Mouse (Mus musculus) megakaryocyte progenitor cell, adult 5-6 weeks (primary cell): ENCODE measurements around the gene Pxmp2. TPM values are rescaled to one million over a fixed set of nuclear protein-coding genes. Genes with fewer than 3 reads are reported as not detected.

Experiments used
- ATAC-seq: replicated peaks from 2 replicates; pipeline ENCODE4 v1.8.0; 2016; ENCODE audit warnings: mild to moderate bottlenecking, moderate TSS enrichment, inconsistent platforms; ENCODE audit not compliant: poor library complexity
- total RNA-seq, 2 experiments: library from RNA; stranded (forward) in 1 of 2; stranded (reverse) in 1 of 2; fragments of 157-497, 149-512 nt in 1 of 2; fragments of 200-1000 nt in 1 of 2; gene quantifications; 2 replicates each; pipeline versions ENCODE4 v1.2.3 to v1.2.4; 2015 to 2017

Pxmp2 gene
- total RNA-seq (2015): 9.8 and 13.5 TPM in 2 replicates
- 6.2 and 9.1 TPM in 2 replicates for total RNA-seq (2017)

GRCm38 (mm10) chr5:110285770-110286445, at the start of gene Pxmp2, which contains the start of gene Pole:
Gene Pxmp2 (minus strand): TSS chr5:110286186.
Gene Pole (plus strand): TSS chr5:110286306.
- peak; percentile 81 for ATAC-seq

DNA sequence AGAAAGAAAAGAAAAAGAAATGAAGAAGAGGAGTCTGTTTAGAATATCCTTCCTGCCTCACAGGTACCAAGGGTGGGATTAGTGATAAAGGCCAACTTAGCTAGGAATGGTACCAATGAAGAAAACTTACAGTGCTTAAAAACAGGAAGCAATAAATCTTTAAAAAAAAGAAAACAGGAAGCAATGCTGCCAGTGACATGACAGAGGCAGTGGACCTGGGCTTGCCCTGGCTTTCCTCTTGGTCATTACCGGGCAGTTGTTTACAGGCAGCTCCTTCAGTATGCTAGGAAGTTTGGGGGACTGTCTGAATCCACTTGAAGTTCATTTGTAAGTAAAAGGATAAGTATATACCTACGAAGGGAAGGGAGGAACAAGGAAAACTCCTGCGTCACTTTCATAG, 44.5 kb upstream of the Pxmp2 start:
- ATAC-seq: peak; percentile 48; the same call in 1 of the 2 replicates

DNA sequence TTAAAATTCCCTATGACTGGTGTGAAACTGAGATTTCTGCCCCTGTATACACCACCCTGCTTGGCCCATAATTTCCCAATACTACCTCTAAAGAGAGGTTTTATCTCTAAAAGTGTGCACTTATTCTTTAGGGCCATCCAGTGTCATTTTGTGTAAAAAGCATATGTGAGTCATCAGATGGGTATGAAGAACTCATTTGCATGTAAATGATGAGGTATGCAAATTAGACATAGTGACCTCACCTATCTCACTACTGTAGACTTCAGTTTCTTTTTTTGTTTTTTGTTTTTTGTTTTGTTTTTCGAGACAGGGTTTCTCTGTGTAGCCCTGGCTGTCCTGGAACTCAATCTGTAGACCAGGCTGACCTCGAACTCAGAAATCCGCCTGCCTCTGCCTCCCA, 27.1 kb upstream of the Pxmp2 start:
- ATAC-seq: no peak

- no peak for ATAC-seq
These were observed 22.9 kb upstream of the Pxmp2 start for GRCm38 (mm10) chr5:110308861-110309260.

DNA sequence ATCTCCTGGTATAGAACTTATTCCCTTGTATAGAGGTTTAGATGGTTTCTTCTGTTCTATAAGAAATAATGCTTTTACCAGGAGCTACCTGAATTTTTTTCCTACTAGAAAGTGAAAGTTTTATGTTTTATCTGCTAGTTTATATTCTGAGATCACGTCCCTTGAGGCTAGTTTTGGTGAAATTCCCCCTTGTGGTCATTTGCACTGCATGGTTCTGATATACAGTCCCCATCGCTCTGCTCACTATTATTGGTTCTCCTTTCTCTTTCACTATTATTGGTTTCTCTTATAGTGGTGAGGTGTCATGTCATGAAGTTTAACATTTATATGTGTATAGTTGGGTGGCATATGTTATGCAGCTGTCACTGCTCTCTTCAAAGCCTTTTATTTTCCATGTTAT, 14.6 kb upstream of the Pxmp2 start:
- no peak for ATAC-seq

DNA sequence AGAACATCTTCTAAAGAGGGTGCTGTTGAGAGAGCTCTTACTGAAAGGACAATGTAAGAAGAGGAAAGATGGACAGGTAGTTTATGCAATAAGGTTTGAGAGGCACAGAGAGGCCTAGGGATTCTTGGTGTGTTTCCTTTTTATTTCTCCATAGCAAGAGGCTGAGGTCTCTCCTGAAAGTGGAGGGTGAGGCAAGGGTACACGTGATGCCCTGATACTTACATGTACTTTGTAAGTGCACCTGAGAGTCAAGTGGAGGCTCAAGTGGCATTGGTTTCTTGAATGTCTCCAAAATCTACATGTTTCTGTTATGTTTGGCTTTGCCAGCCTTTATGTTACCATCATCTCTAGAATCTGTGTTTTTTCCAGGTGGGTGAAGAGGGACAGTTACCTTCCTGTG, 10.7 kb upstream of the Pxmp2 start:
- no peak for ATAC-seq

GRCm38 (mm10) chr5:110291649-110292048, 5.7 kb upstream of the Pxmp2 start:
- 0 out of 2 replicates have a peak, but pooled peaks have one; percentile 39 for ATAC-seq

DNA sequence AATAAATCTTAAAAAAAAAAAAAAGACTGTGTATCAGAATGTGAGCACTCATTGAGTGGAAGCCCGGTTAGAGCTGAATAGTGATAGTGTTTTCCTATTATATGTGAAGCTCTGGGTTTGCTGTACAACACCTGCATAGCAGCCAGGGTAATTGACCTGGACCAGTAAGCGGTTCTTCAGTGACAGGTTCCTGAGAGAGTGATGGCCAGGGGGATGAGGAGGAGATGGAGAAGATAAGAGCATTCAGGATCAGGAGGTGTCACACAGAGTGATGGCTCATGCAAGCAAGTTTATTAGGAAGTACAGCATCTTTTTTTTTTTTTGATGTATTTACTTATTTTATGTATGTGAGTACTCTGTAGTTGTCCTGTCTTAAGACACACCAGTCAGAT, 1.1 kb upstream of the Pxmp2 start:
- no peak for ATAC-seq

GRCm38 (mm10) chr5:110286446-110287083, 579 bp upstream of the Pxmp2 start:
- ATAC-seq: peak; percentile 36

DNA sequence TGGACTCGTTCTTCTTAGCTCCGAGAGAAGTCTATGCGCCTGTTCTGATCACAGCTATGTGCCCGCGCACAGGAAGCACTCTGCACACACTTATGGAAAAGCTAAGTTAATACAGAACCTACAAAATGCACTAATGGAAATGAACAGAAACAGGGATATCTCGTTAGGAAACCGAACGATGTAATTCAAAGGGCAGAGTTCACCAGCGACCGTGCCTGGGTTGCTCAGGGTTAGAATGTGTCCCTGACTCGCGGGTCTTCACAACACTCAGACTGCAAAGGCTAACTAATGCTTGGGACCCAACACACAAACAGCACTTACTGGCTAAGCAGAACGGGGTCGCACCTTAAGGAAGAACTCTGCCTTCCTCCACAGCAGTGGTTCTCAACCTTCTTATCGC, 830 bp downstream of the Pxmp2 start:
- no peak for ATAC-seq

- peak; percentile 67 for ATAC-seq
These were observed 1.4 kb downstream of the Pxmp2 start for GRCm38 (mm10) chr5:110284536-110284935.

GRCm38 (mm10) chr5:110281984-110282383, 4.0 kb downstream of the Pxmp2 start:
- no peak for ATAC-seq

DNA sequence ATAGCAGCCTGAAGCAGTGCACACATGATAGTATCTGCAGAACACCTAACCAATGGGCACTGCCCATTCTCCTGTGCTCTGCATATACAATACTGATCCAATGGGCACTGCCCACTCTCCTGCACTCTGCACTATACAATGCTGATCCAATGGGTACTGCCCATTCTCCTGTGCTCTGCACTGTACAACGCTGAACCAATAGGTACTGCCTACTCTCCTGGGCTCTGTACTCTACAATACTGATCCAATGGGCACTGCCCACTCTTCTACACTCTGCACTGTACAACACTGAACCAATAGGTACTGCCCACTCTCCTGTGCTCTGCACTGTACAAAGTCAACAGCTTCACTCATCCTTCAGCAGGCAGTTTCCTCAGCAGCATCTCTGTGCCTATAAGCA, 9.1 kb downstream of the Pxmp2 start:
- no peak for ATAC-seq

- ATAC-seq: no peak
These were observed 9.6 kb downstream of the Pxmp2 start for GRCm38 (mm10) chr5:110276391-110276790.

- ATAC-seq: no peak
These were observed 11.1 kb downstream of the Pxmp2 start for GRCm38 (mm10) chr5:110274846-110275245.

GRCm38 (mm10) chr5:110274147-110274546, 11.8 kb downstream of the Pxmp2 start:
- peak; percentile 54 for ATAC-seq

- no peak for ATAC-seq
These were observed 15.7 kb downstream of the Pxmp2 start for GRCm38 (mm10) chr5:110270242-110270641.

DNA sequence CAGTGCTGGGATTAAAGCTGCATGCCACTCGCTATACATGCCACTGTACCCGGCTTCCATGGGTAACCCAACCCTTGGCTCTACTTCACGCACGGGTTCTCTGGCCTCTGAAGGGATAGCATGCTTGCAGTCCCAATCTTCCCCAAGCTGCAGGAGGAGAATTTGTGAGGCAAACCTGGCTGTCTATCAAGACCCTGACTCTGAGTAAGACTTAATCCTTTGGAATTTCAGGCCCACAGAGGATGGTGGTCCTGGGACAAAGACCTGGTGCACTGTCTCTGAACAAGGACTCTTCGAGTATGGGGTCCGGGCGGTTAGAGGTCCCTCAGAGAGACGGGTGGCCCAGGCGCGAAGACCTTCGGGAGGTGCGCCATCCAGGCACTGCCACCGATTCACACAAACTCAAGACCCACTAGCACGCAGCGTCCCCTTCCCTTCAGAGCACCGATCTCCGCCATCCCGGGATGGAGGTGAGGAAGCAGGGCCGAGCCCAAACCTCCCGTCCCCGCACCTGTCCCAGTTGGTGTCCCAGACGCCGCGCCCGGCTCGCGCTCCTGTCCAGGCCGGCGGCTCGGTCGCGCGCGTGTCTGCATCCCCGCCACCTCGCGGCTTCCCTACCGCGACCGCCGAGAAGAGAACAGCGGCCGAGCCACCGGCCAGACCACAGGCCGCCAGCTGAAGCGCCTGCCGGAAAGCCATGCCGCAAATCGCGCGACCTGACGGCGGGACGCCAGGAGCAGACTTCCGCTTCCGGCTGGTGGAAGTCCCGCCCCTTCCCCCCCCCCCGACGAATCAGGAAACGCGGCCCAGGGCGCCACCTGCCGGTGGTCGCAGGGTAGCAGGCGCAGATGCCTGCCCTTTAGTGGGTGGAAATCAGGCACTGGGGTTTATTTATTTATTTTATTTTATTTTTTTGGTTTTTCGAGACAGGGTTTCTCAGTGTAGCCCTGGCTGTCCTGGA, 16.6 kb downstream of the Pxmp2 start, which contains the start of gene Pgam5:
Pgam5 (minus strand) TSS at position 773 of the 961 bp plus-strand sequence.
- peak; percentile 93 for ATAC-seq

- ATAC-seq: no peak
These were observed 19.0 kb downstream of the Pxmp2 start for GRCm38 (mm10) chr5:110266941-110267340.

GRCm38 (mm10) chr5:110244091-110244490, 41.9 kb downstream of the Pxmp2 start:
- no peak for ATAC-seq

- ATAC-seq: peak; percentile 36
These were observed 53.6 kb downstream of the Pxmp2 start for GRCm38 (mm10) chr5:110232346-110232745.
